ENCODE assay signal across 8 mouse cellular contexts in genomic region chr4:42965039-42965719, GRCm38 (mm10). TPM values are rescaled to one million over a fixed set of nuclear protein-coding genes. Genes with fewer than 3 reads are reported as not detected.
DNase-seq lines count a peak whose midpoint lies in the region; ATAC-seq and TF ChIP-seq lines count a peak whose summit lies in the region.
"Had no signal": no experiment of that assay in that cellular context is flagged by ENCODE, and none has a peak within 500 bp of the region (broad histone marks: within the 10 kb centered on the region; RNA-seq: fewer than 3 reads in every experiment).

No protein-coding gene starts in this region.

- in situ Hi-C loops in CH12.LX (cut with MboI; ENCODE audit: low pct_ligation_motif_present, low pct_unique_long_range_greater_than_20kb, low sequenced_read_pairs), result no loop called here

- TF ChIP-seq POLR2A in CH12.LX (IDR thresholded peaks at IDR 0.05; ENCODE audit: low read depth, low read length), result no peak

- WGBS in heart, embryonic 13.5 days, result 12% methylated on average over 12 of the region's 12 CpGs

- peaks cover 0 to 12% of the 10 kb centered on the region in 2 experiments for H3K36me3 ChIP-seq in CH12.LX (replicated peaks in 1 of 2; ENCODE audit: control insufficient read depth in 1 of 2, insufficient read depth in 1 of 2, low read length in 1 of 2)
- no peaks in the 10 kb centered on the region for H3K36me3 ChIP-seq in heart, embryonic 13.5 days
- H3K36me3 ChIP-seq in megakaryocyte, embryonic 14.5 days (replicated peaks; ENCODE audit: low read length), result peaks cover 4% of the 10 kb centered on the region

- DNase-seq in 416B (ENCODE audit: low read depth) (peak; percentile 89), CH12.LX (ENCODE audit: extremely low read depth) (peak; percentile 87)
- DNase-seq in kidney, postnatal 36 days, result peak; percentile 37 to 64
- DNase-seq in skeletal muscle tissue, adult 2 months (ENCODE audit: low read depth, low spot score), result peak; percentile 71

- no peak overlapping the region for H3K9ac ChIP-seq in CH12.LX (ENCODE audit: insufficient read depth, low read depth)
- H3K9ac ChIP-seq in heart, embryonic 13.5 days, result peak overlapping the region; percentile 44; the same call in 1 of the 2 replicates

- TF ChIP-seq RAD21 in CH12.LX (IDR thresholded peaks at IDR 0.05; ENCODE audit: low read depth, low read length), result peak; percentile 56

- H3K4me1 ChIP-seq in CH12.LX (ENCODE audit: control insufficient read depth in 1 of 2, insufficient read depth in 2 of 2), result peaks cover 8 to 18% of the 10 kb centered on the region in 2 experiments
- H3K4me1 ChIP-seq in heart, embryonic 13.5 days, result peaks cover 17% of the 10 kb centered on the region
- H3K4me1 ChIP-seq in megakaryocyte, embryonic 14.5 days, result peaks cover 20% of the 10 kb centered on the region

- H3K9me3 ChIP-seq in CH12.LX (replicated peaks; ENCODE audit: low read length), result no peaks in the 10 kb centered on the region
- no peaks in the 10 kb centered on the region for H3K9me3 ChIP-seq in heart, embryonic 13.5 days
- H3K9me3 ChIP-seq in megakaryocyte, embryonic 14.5 days, result no peaks in the 10 kb centered on the region

- H3K27me3 ChIP-seq in CH12.LX (replicated peaks), result no peaks in the 10 kb centered on the region
- 0 out of 2 replicates have a peak, but pooled peaks cover 3% of the 10 kb centered on the region for H3K27me3 ChIP-seq in heart, embryonic 13.5 days (replicated peaks)
- H3K27me3 ChIP-seq in megakaryocyte, embryonic 14.5 days (replicated peaks), result peaks cover 8% of the 10 kb centered on the region

- ATAC-seq in common myeloid progenitor, adult 5-6 weeks (replicated peaks; ENCODE audit: low read depth, poor library complexity, severe bottlenecking), result peak; percentile 90
- ATAC-seq in heart, embryonic 13.5 days (ENCODE audit: extremely low read depth, insufficient number of reproducible peaks, low FRiP score, low TSS enrichment), result no peak

- no peak overlapping the region for H3K4me3 ChIP-seq in CH12.LX (replicated peaks in 1 of 3; ENCODE audit: low read depth in 2 of 3, low read length in 2 of 3, poor library complexity in 1 of 3)
- H3K4me3 ChIP-seq in heart, embryonic 13.5 days, result peak overlapping the region; percentile 27; the same call in 1 of the 2 replicates
- H3K4me3 ChIP-seq in megakaryocyte, embryonic 14.5 days (replicated peaks), result peak overlapping the region; percentile 78

- no peak overlapping the region for H3K27ac ChIP-seq in CH12.LX (ENCODE audit: insufficient read depth, low read depth)
- H3K27ac ChIP-seq in heart, embryonic 13.5 days (replicated peaks), result no peak overlapping the region

- H3K79me2 ChIP-seq in CH12.LX (replicated peaks; ENCODE audit: control insufficient read depth, extremely low read depth, insufficient read depth, poor library complexity, severe bottlenecking), result no peaks in the 10 kb centered on the region

- peak overlapping the region; percentile 19; the same call in 1 of the 2 replicates for H3K4me2 ChIP-seq in CH12.LX (ENCODE audit: insufficient read depth, low read depth, poor library complexity, severe bottlenecking)
- peak overlapping the region; percentile 58 for H3K4me2 ChIP-seq in heart, embryonic 13.5 days

- TF ChIP-seq CTCF in CH12.LX (conservative IDR thresholded peaks at IDR 0.05 in 1 of 2, IDR thresholded peaks at IDR 0.05 in 1 of 2; ENCODE audit: low read depth in 2 of 2, low read length in 2 of 2), result peak; percentile 86 to 88

- dilution Hi-C loops in CH12.LX (cut with MboI; ENCODE audit: extremely low pct_ligation_motif_present, extremely low pct_unique_long_range_greater_than_20kb, low sequenced_read_pairs), result no loop called here

- no peak for TF ChIP-seq EP300 in CH12.LX (IDR thresholded peaks at IDR 0.05; ENCODE audit: low read length)

TF ChIP-seq in CH12.LX, 34 proteins besides CTCF, POLR2A, EP300 and RAD21:
- no peak for TF ChIP-seq KAT2A (IDR thresholded peaks at IDR 0.05; ENCODE audit: insufficient replicate concordance, low read length)
- TF ChIP-seq GABPA (IDR thresholded peaks at IDR 0.05; ENCODE audit: insufficient replicate concordance, low read depth, low read length), result no peak
- no peak for TF ChIP-seq USF2 (conservative IDR thresholded peaks at IDR 0.05; ENCODE audit: low read depth, low read length)
- no peak for TF ChIP-seq IRF4 (IDR thresholded peaks at IDR 0.05; ENCODE audit: low read depth, low read length)
- TF ChIP-seq CHD2 (IDR thresholded peaks at IDR 0.05; ENCODE audit: low read length), result 0 out of 2 replicates have a peak, but pooled peaks have one; percentile 5
- TF ChIP-seq SMC3 (IDR thresholded peaks at IDR 0.05; ENCODE audit: low read depth, low read length), result peak; percentile 73
- TF ChIP-seq BHLHE40 (IDR thresholded peaks at IDR 0.05; ENCODE audit: low read depth, low read length), result no peak
- TF ChIP-seq ELF1 (IDR thresholded peaks at IDR 0.05; ENCODE audit: low read depth, low read length), result peak; percentile 56; the same call in 1 of the 2 replicates
- TF ChIP-seq E2F4 (IDR thresholded peaks at IDR 0.05; ENCODE audit: insufficient replicate concordance, low read depth, low read length), result 0 out of 2 replicates have a peak, but pooled peaks have one; percentile 44
- TF ChIP-seq PAX5 (IDR thresholded peaks at IDR 0.05; ENCODE audit: low read length), result no peak
- TF ChIP-seq NELFE (IDR thresholded peaks at IDR 0.05; ENCODE audit: low read depth, low read length), result no peak
- no peak for TF ChIP-seq SIN3A (IDR thresholded peaks at IDR 0.05; ENCODE audit: low read length)
- 0 out of 2 replicates have a peak, but pooled peaks have one; percentile 38 for TF ChIP-seq MYC (IDR thresholded peaks at IDR 0.05; ENCODE audit: low read depth, low read length)

RNA-seq across cellular contexts. Expression of gene 1700022I11Rik, which starts 4.2 kb away (rescaled TPM):
- total RNA-seq in CH12.LX (2012; rRNA removed) (0.55 and 1.4 TPM in 2 replicates), CH12.LX (2014; rRNA removed) (not detected in 2 replicates)
- polyA plus RNA-seq in CH12.LX (2012; ENCODE audit: insufficient read length, low read depth), result 0.07 and 0.24 TPM in 2 replicates
- 0.41 TPM in 1 of 2 replicates, not detected in the other for total RNA-seq in common myeloid progenitor, adult 5-6 weeks (2017)
- 0.51 and 0.57 TPM in 2 replicates for polyA plus RNA-seq in heart, embryonic 13.5 days (2015; fragmentation: Nextera tagmentation; extraction: Ambion mirVana)
- not detected in 2 replicates for polyA plus RNA-seq in megakaryocyte, embryonic 14.5 days (2012; ENCODE audit: insufficient read depth, low replicate concordance)
- polyA plus RNA-seq: gonadal fat pad, adult 2 months had no signal

RNA-seq across cellular contexts. Expression of gene Dnajb5, which starts 15.6 kb away (rescaled TPM):
- total RNA-seq in CH12.LX (2012; rRNA removed) (2.7 and 3.2 TPM in 2 replicates), CH12.LX (2014; rRNA removed) (1.9 and 2.2 TPM in 2 replicates)
- polyA plus RNA-seq in CH12.LX (2012; ENCODE audit: insufficient read length, low read depth), result 3.9 and 4.2 TPM in 2 replicates
- 1.2 and 1.4 TPM in 2 replicates for total RNA-seq in common myeloid progenitor, adult 5-6 weeks (2017)
- 12.2 and 14.3 TPM in 2 replicates for polyA plus RNA-seq in heart, embryonic 13.5 days (2015; fragmentation: Nextera tagmentation; extraction: Ambion mirVana)
- polyA plus RNA-seq in megakaryocyte, embryonic 14.5 days (2012; ENCODE audit: insufficient read depth, low replicate concordance), result 0.77 TPM in 1 of 2 replicates, not detected in the other

RNA-seq across cellular contexts. Expression of gene Vcp, which starts 35.1 kb away (rescaled TPM):
- total RNA-seq in CH12.LX (2012; rRNA removed) (237 and 301 TPM in 2 replicates), CH12.LX (2014; rRNA removed) (200 and 203 TPM in 2 replicates)
- polyA plus RNA-seq in CH12.LX (2012; ENCODE audit: insufficient read length, low read depth), result 462 and 463 TPM in 2 replicates
- 261 and 292 TPM in 2 replicates for total RNA-seq in common myeloid progenitor, adult 5-6 weeks (2017)
- 459 and 479 TPM in 2 replicates for polyA plus RNA-seq in heart, embryonic 13.5 days (2015; fragmentation: Nextera tagmentation; extraction: Ambion mirVana)
- polyA plus RNA-seq in megakaryocyte, embryonic 14.5 days (2012; ENCODE audit: insufficient read depth, low replicate concordance), result 15.0 and 56.2 TPM in 2 replicates

RNA-seq across cellular contexts. Expression of gene Fancg, which starts 45.1 kb away (rescaled TPM):
- total RNA-seq in CH12.LX (2012; rRNA removed) (13.2 and 14.8 TPM in 2 replicates), CH12.LX (2014; rRNA removed) (12.3 and 13.7 TPM in 2 replicates)
- 15.1 and 18.7 TPM in 2 replicates for polyA plus RNA-seq in CH12.LX (2012; ENCODE audit: insufficient read length, low read depth)
- 15.4 and 20.2 TPM in 2 replicates for total RNA-seq in common myeloid progenitor, adult 5-6 weeks (2017)
- polyA plus RNA-seq in heart, embryonic 13.5 days (2015; fragmentation: Nextera tagmentation; extraction: Ambion mirVana), result 10.8 and 11.0 TPM in 2 replicates
- polyA plus RNA-seq in megakaryocyte, embryonic 14.5 days (2012; ENCODE audit: insufficient read depth, low replicate concordance), result 4.9 and 7.4 TPM in 2 replicates

RNA-seq across cellular contexts. Expression of gene Phf24, which starts 48.7 kb away (rescaled TPM):
- total RNA-seq in CH12.LX (2012; rRNA removed), result not detected in 2 replicates
- not detected in 2 replicates for total RNA-seq in CH12.LX (2014; rRNA removed)
- not detected in 2 replicates for polyA plus RNA-seq in CH12.LX (2012; ENCODE audit: insufficient read length, low read depth)
- total RNA-seq in common myeloid progenitor, adult 5-6 weeks (2017), result 0.05 and 0.27 TPM in 2 replicates
- polyA plus RNA-seq in heart, embryonic 13.5 days (2015; fragmentation: Nextera tagmentation; extraction: Ambion mirVana), result 3.7 and 4.0 TPM in 2 replicates
- polyA plus RNA-seq in megakaryocyte, embryonic 14.5 days (2012; ENCODE audit: insufficient read depth, low replicate concordance), result not detected in 2 replicates

Comparison
In these comparisons a context has a peak if more than half of its experiments do, and no peak if none do; other contexts are left out.
1. H3K4me3 ChIP-seq: peak in heart, embryonic 13.5 days (single experiment) and megakaryocyte, embryonic 14.5 days (single experiment); none in CH12.LX (0 of 3).
2. Peak in every context shown above with its lines, with median percentiles within 50 percentile points of each other: DNase-seq.